Mouse (Mus musculus) limb, embryonic 13.5 days (tissue): ENCODE measurements around the gene Kptn. TPM values are rescaled to one million over a fixed set of nuclear protein-coding genes. Genes with fewer than 3 reads are reported as not detected.

Experiments
- ATAC-seq: fragments of 200-750 bp; cut with Nextera tagmentation; 2 replicates; pipeline ENCODE4 v1.8.0; 2017; ENCODE audit warnings: low read depth, moderate number of reproducible peaks, moderate TSS enrichment; ENCODE audit not compliant: low FRiP score
- H3K27ac ChIP-seq: fragments of 300-500 bp; sonication (generic); 2 replicates; pipeline ENCODE4 v1.5.1; 2015; ENCODE audit warnings: inconsistent platforms, mild to moderate bottlenecking, moderate library complexity
- H3K27me3 ChIP-seq: fragments of 300-500 bp; sonication (generic); 2 replicates; pipeline ENCODE4 v1.6.1; 2015; ENCODE audit warnings: mild to moderate bottlenecking, inconsistent platforms
- H3K36me3 ChIP-seq: fragments of 300-500 bp; sonication (generic); 2 replicates; pipeline ENCODE4 v1.6.1; 2015; ENCODE audit warnings: inconsistent platforms, mild to moderate bottlenecking, moderate library complexity
- H3K4me1 ChIP-seq: fragments of 300-500 bp; sonication (generic); 2 replicates; pipeline ENCODE4 v1.6.1; 2015; ENCODE audit warnings: inconsistent platforms
- H3K4me2 ChIP-seq: fragments of 300-500 bp; sonication (generic); replicated peaks from 2 replicates; pipeline ENCODE4 v1.6.1; 2015; ENCODE audit warnings: inconsistent platforms, mild to moderate bottlenecking, moderate library complexity
- H3K4me3 ChIP-seq: fragments of 300-500 bp; sonication (generic); 2 replicates; pipeline ENCODE4 v1.5.1; 2015; ENCODE audit warnings: moderate library complexity, mild to moderate bottlenecking, inconsistent platforms
- H3K9ac ChIP-seq: fragments of 300-500 bp; sonication (generic); 2 replicates; pipeline ENCODE4 v1.6.1; 2015; ENCODE audit warnings: mild to moderate bottlenecking, inconsistent platforms
- H3K9me3 ChIP-seq: fragments of 300-500 bp; sonication (generic); 2 replicates; pipeline ENCODE4 v1.6.1; 2016; ENCODE audit warnings: inconsistent platforms
- WGBS: fragments of 180-500 bp; shearing (Covaris S2); methylation state at CpG from one replicate; pipeline ENCODE4 v1.1.7; 2015; 5-methylcytosine and 5-hydroxymethylcytosine counted together
- polyA plus RNA-seq: library from polyadenylated mRNA; unstranded; fragments of >200 nt; fragmentation: Nextera tagmentation; extraction: Ambion mirVana; gene quantifications from 2 replicates; pipeline ENCODE4 v1.2.1, GENCODE M21; 2015

The Kptn gene
- 38.7 and 40.5 TPM in 2 replicates for polyA plus RNA-seq

- peak; percentile 88 for ATAC-seq
- Histone ChIP-seq H3K4me1 (peaks cover 10% of the 10 kb centered on the region), H3K27ac (peak within 1 kb of the TSS; percentile 84; the same call in 1 of the 2 replicates), H3K36me3 (peaks cover 47% of the 10 kb centered on the region), H3K9me3 (no peaks in the 10 kb centered on the region), H3K4me3 (peak within 1 kb of the TSS; percentile 74), H3K27me3 (no peaks in the 10 kb centered on the region), H3K9ac (peak within 1 kb of the TSS; percentile 77), H3K4me2 (peak within 1 kb of the TSS; percentile 68)
- under 1% methylated on average over 33 of the region's 33 CpGs for WGBS
Observed at GRCm38 (mm10) chr7:16119569-16120261, at the start of gene Kptn. Gene Kptn (plus strand): TSS chr7:16119895.

- H3K9ac ChIP-seq = no peak overlapping the region
- no peak overlapping the region for H3K27ac ChIP-seq
- no peak overlapping the region for H3K4me3 ChIP-seq
- peaks cover 4% of the 10 kb centered on the region for H3K27me3 ChIP-seq
- H3K4me1 ChIP-seq = no peaks in the 10 kb centered on the region
- no peaks in the 10 kb centered on the region for H3K9me3 ChIP-seq
- no peak for ATAC-seq
- no peaks in the 10 kb centered on the region for H3K36me3 ChIP-seq
- H3K4me2 ChIP-seq = no peak overlapping the region
Observed at GRCm38 (mm10) chr7:16070846-16071245, 48.8 kb upstream of the Kptn start.

- H3K9ac ChIP-seq = no peak overlapping the region
- no peak overlapping the region for H3K4me3 ChIP-seq
- H3K9me3 ChIP-seq = no peaks in the 10 kb centered on the region
- H3K36me3 ChIP-seq = no peaks in the 10 kb centered on the region
- no peaks in the 10 kb centered on the region for H3K4me1 ChIP-seq
- no peak for ATAC-seq
- peaks cover 4% of the 10 kb centered on the region for H3K27me3 ChIP-seq
- H3K27ac ChIP-seq = no peak overlapping the region
- H3K4me2 ChIP-seq = no peak overlapping the region
- WGBS = 79% methylated on average over 6 of the region's 6 CpGs
Observed at GRCm38 (mm10) chr7:16071906-16072305, 47.8 kb upstream of the Kptn start.

GRCm38 (mm10) chr7:16079947-16080346 is 39.7 kb upstream of the Kptn start:
- no peak overlapping the region for H3K27ac ChIP-seq
- no peaks in the 10 kb centered on the region for H3K27me3 ChIP-seq
- WGBS = 63% methylated on average over 1 of the region's 1 CpGs
- no peak overlapping the region for H3K4me3 ChIP-seq
- H3K9me3 ChIP-seq = no peaks in the 10 kb centered on the region
- no peak overlapping the region for H3K4me2 ChIP-seq
- H3K9ac ChIP-seq = no peak overlapping the region
- no peak for ATAC-seq
- no peaks in the 10 kb centered on the region for H3K36me3 ChIP-seq
- no peaks in the 10 kb centered on the region for H3K4me1 ChIP-seq

- Histone ChIP-seq H3K4me2 (no peak overlapping the region), H3K36me3 (no peaks in the 10 kb centered on the region), H3K9ac (no peak overlapping the region), H3K9me3 (no peaks in the 10 kb centered on the region), H3K4me3 (no peak overlapping the region), H3K27ac (no peak overlapping the region), H3K4me1 (no peaks in the 10 kb centered on the region), H3K27me3 (no peaks in the 10 kb centered on the region)
- no peak for ATAC-seq
- WGBS = 67% methylated on average over 4 of the region's 4 CpGs
Observed at GRCm38 (mm10) chr7:16080581-16080980, 39.1 kb upstream of the Kptn start.

- H3K27ac ChIP-seq = no peak overlapping the region
- H3K4me2 ChIP-seq = no peak overlapping the region
- H3K9ac ChIP-seq = no peak overlapping the region
- 68% methylated on average over 4 of the region's 4 CpGs for WGBS
- ATAC-seq = no peak
- H3K9me3 ChIP-seq = no peaks in the 10 kb centered on the region
- H3K4me1 ChIP-seq = no peaks in the 10 kb centered on the region
- H3K36me3 ChIP-seq = no peaks in the 10 kb centered on the region
- no peaks in the 10 kb centered on the region for H3K27me3 ChIP-seq
- no peak overlapping the region for H3K4me3 ChIP-seq
Observed at GRCm38 (mm10) chr7:16083361-16083760, 36.3 kb upstream of the Kptn start.

- WGBS = 72% methylated on average over 2 of the region's 2 CpGs
- peaks cover 9% of the 10 kb centered on the region; the same call in 1 of the 2 replicates for H3K27me3 ChIP-seq
Observed at GRCm38 (mm10) chr7:16087587-16087986, 32.1 kb upstream of the Kptn start.

GRCm38 (mm10) chr7:16094592-16094991 is 25.1 kb upstream of the Kptn start:
- 57% methylated on average over 3 of the region's 3 CpGs for WGBS
- ATAC-seq = no peak
- no peak overlapping the region for H3K4me2 ChIP-seq
- no peaks in the 10 kb centered on the region for H3K36me3 ChIP-seq
- no peak overlapping the region for H3K27ac ChIP-seq
- peaks cover 7% of the 10 kb centered on the region for H3K4me1 ChIP-seq
- no peak overlapping the region for H3K9ac ChIP-seq
- H3K9me3 ChIP-seq = no peaks in the 10 kb centered on the region
- no peak overlapping the region for H3K4me3 ChIP-seq
- H3K27me3 ChIP-seq = peaks cover 16% of the 10 kb centered on the region

More at GRCm38 (mm10) chr7:16087587-16087986, 32.1 kb upstream of the Kptn start:
- ATAC-seq = no peak
- Histone ChIP-seq H3K4me1 (no peaks in the 10 kb centered on the region), H3K4me3 (no peak overlapping the region), H3K27ac (no peak overlapping the region), H3K36me3 (no peaks in the 10 kb centered on the region), H3K4me2 (no peak overlapping the region), H3K9me3 (no peaks in the 10 kb centered on the region), H3K9ac (no peak overlapping the region)

GRCm38 (mm10) chr7:16098021-16099017 is 21.4 kb upstream of the Kptn start, which contains the start of gene Napa:
Gene Napa (plus strand): TSS chr7:16098458.
- peak within 1 kb of the TSS; percentile 99 for H3K9ac ChIP-seq
- peak within 1 kb of the TSS; percentile 93 for H3K4me3 ChIP-seq
- ATAC-seq = peak; percentile 99
- peaks cover 23% of the 10 kb centered on the region for H3K36me3 ChIP-seq
- H3K4me1 ChIP-seq = peaks cover 22% of the 10 kb centered on the region
- H3K27me3 ChIP-seq = peaks cover 7% of the 10 kb centered on the region; the same call in 1 of the 2 replicates
- peak within 1 kb of the TSS; percentile 79 for H3K27ac ChIP-seq
- H3K4me2 ChIP-seq = peak within 1 kb of the TSS; percentile 95
- H3K9me3 ChIP-seq = no peaks in the 10 kb centered on the region
- WGBS = under 1% methylated on average over 68 of the region's 68 CpGs

- ATAC-seq = no peak
- Histone ChIP-seq H3K9me3 (no peaks in the 10 kb centered on the region), H3K4me3 (peak overlapping the region; percentile 93), H3K36me3 (peaks cover 39% of the 10 kb centered on the region), H3K9ac (peak overlapping the region; percentile 99), H3K27ac (no peak overlapping the region), H3K4me2 (peak overlapping the region; percentile 95), H3K4me1 (peaks cover 22% of the 10 kb centered on the region), H3K27me3 (peaks cover 7% of the 10 kb centered on the region; the same call in 1 of the 2 replicates)
- WGBS = 79% methylated on average over 4 of the region's 4 CpGs
Observed at GRCm38 (mm10) chr7:16099901-16100300, 19.8 kb upstream of the Kptn start.

- Histone ChIP-seq H3K9ac (0 out of 2 replicates have a peak overlapping the region, but pooled peaks have one; percentile 39), H3K36me3 (peaks cover 43% of the 10 kb centered on the region), H3K27ac (no peak overlapping the region), H3K9me3 (no peaks in the 10 kb centered on the region), H3K4me2 (no peak overlapping the region), H3K4me1 (peaks cover 22% of the 10 kb centered on the region), H3K27me3 (no peaks in the 10 kb centered on the region), H3K4me3 (no peak overlapping the region)
- no peak for ATAC-seq
- WGBS = 73% methylated on average over 7 of the region's 7 CpGs
Observed at GRCm38 (mm10) chr7:16101081-16101480, 18.6 kb upstream of the Kptn start.
